Mouse (Mus musculus) kidney, adult 2 months (tissue): ENCODE results near the gene Plcb2.

Experiments
- CTCF ChIP-seq: fragments of 200-500 bp; conservative IDR thresholded peaks from 2 replicates; pipeline ENCODE4 v1.5.1; 2011; ENCODE audit warnings: low read depth, mild to moderate bottlenecking, control low read depth, low read length, moderate library complexity, mixed read lengths; ENCODE audit not compliant: insufficient read depth, insufficient read length
- POLR2A ChIP-seq: fragments of 200-500 bp; IDR thresholded peaks from one replicate; pipeline ENCODE4 v1.6.1; 2011; ENCODE audit warnings: low read depth, low read length, control low read depth

DNA sequence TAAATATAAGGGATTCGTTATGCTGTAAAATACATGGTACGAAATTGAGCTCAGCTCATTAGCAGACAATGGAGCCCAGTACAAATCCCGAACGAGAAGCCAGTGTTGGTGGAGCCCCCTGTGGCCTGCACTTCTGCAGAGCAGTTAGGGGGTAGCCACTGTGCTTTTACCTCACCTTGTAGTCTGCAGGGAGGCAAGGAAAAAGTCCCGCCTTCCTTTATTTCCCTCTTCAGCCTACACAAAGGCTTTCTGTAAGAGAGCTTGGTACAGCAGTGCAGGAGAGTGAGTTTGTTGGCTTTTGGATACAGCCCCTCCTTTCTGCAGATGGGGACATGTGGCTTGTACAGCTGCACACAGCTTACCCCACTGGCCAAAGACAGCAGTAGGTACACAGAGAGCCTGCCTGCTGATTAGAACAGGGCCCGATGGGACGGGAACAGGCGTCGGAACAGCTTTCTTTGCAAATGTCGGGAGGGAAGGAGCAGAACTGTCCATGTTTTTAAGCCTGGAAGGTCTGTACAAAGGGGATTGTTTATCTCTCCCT is 21.2 kb upstream of the Plcb2 start:
- TF ChIP-seq CTCF, result no peak
- TF ChIP-seq POLR2A, result no peak
